Mouse (Mus musculus): ENCODE measurements around the gene Cfap44. TPM values are rescaled to one million over a fixed set of nuclear protein-coding genes. Genes with fewer than 3 reads are reported as not detected.
"Not testable (repeated sequence)": the region's sequence is repeated elsewhere in the genome, so short reads cannot be mapped to it uniquely, and the experiment has no call there.

Gene Cfap44
- polyA plus RNA-seq, 1 experiment = not detected

- no peaks in the 10 kb centered on the region for H3K36me3 ChIP-seq (ENCODE audit: control insufficient read depth, insufficient read depth)
- H3ac ChIP-seq (ENCODE audit: control insufficient read depth, insufficient read length) = no peak overlapping the region
- no peak for TF ChIP-seq REST (IDR thresholded peaks at IDR 0.05; ENCODE audit: insufficient read depth, insufficient read length)
- no peak for TF ChIP-seq CEBPB (IDR thresholded peaks at IDR 0.05; ENCODE audit: insufficient read depth, poor library complexity, severe bottlenecking)
- TF ChIP-seq SRF (IDR thresholded peaks at IDR 0.05; ENCODE audit: control insufficient read depth, insufficient read length, low read depth) = no peak
- TF ChIP-seq TCF3 (IDR thresholded peaks at IDR 0.05; ENCODE audit: insufficient read length, low read depth) = no peak
- no peak for TF ChIP-seq POLR2AphosphoS2 (IDR thresholded peaks at IDR 0.05; ENCODE audit: insufficient read length, low read depth)
- TF ChIP-seq MAX (IDR thresholded peaks at IDR 0.05; ENCODE audit: low read depth) = no peak
- TF ChIP-seq MYOD1 (IDR thresholded peaks at IDR 0.05; ENCODE audit: control insufficient read depth in 1 of 3, insufficient read length in 2 of 3, low read depth in 2 of 3) = no peak
- TF ChIP-seq E2F4 (IDR thresholded peaks at IDR 0.05; ENCODE audit: insufficient read depth) = no peak
- no peak for TF ChIP-seq TCF12 (IDR thresholded peaks at IDR 0.05; ENCODE audit: insufficient read depth, poor library complexity, severe bottlenecking)
- TF ChIP-seq POLR2A (IDR thresholded peaks at IDR 0.05; ENCODE audit: insufficient read length, low read depth) = no peak
- no peak for TF ChIP-seq MYOG (IDR thresholded peaks at IDR 0.05; ENCODE audit: control insufficient read depth in 1 of 3, insufficient read depth in 1 of 3, insufficient read length in 2 of 3, low read depth in 2 of 3)
- no peak for TF ChIP-seq USF1 (IDR thresholded peaks at IDR 0.05; ENCODE audit: low read depth)
- peaks cover 4% of the 10 kb centered on the region for H3K27me3 ChIP-seq (ENCODE audit: control insufficient read depth, insufficient read depth, insufficient read length)
- H3K4me2 ChIP-seq (ENCODE audit: low read depth) = no peak overlapping the region
- H3K4me3 ChIP-seq = no peak overlapping the region
- no peaks in the 10 kb centered on the region for H3K79me2 ChIP-seq (ENCODE audit: control insufficient read depth, insufficient read depth)
These were observed 40.3 kb downstream of the Cfap44 start for GRCm38 (mm10) chr16:44434931-44435330.

DNA sequence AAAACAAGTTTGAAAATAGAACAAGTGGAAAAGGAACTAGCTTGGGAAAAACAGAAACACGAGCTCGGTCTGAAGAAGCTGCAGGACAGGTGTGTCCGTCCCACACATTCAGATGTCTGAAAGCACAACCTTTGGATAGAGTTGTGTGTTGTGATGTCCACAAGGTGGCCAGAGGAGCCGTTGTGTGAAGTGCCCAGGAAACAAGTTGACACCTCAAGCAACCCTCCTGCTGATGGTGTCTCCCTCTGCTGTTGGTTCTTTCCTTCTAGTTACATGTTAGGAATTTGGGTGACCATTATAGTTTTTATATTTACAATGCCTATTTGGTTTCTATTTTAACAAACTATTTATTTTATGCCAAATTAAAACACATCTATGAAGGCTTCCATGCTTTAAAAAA lies 40.9 kb downstream of the Cfap44 start:
- no peak overlapping the region for H3ac ChIP-seq (ENCODE audit: control insufficient read depth, insufficient read length)
- no peaks in the 10 kb centered on the region for H3K36me3 ChIP-seq (ENCODE audit: control insufficient read depth, insufficient read depth)
- no peak overlapping the region for H3K4me2 ChIP-seq (ENCODE audit: low read depth)
- H3K27me3 ChIP-seq (ENCODE audit: control insufficient read depth, insufficient read depth, insufficient read length) = peaks cover 4% of the 10 kb centered on the region
- H3K4me3 ChIP-seq = no peak overlapping the region
- H3K79me2 ChIP-seq (ENCODE audit: control insufficient read depth, insufficient read depth) = no peaks in the 10 kb centered on the region
- TF ChIP-seq USF1 (IDR thresholded peaks at IDR 0.05; ENCODE audit: low read depth) (no peak), TCF12 (IDR thresholded peaks at IDR 0.05; ENCODE audit: insufficient read depth, poor library complexity, severe bottlenecking) (no peak)

GRCm38 (mm10) chr16:44441913-44442312 lies 47.3 kb downstream of the Cfap44 start:
- H3K79me2 ChIP-seq (ENCODE audit: control insufficient read depth, insufficient read depth); H3K27me3 ChIP-seq (ENCODE audit: control insufficient read depth, insufficient read depth, insufficient read length); H3ac ChIP-seq (ENCODE audit: control insufficient read depth, insufficient read length); H3K4me3 ChIP-seq; H3K36me3 ChIP-seq (ENCODE audit: control insufficient read depth, insufficient read depth); H3K4me2 ChIP-seq (ENCODE audit: low read depth): not testable (repeated sequence)

DNA sequence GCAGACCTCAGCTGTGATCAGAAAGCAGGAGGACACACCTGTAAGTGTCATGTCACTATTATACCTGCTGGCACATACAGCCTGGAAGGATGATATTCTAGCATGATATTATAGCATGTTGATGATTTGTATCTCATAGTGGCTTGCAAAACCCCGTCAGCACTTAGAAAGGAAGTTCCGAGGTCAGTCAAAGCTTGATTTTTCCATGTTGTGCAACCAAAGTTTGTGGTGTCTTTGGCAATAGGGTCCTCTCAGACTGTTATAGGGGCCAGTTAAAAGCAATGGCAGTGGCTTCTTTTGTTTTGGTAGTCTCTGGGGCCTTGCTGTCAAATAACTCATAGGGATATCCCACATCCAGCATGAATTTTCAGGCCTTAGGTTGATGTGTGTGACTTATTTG lies 63.3 kb downstream of the Cfap44 start:
- H3K4me2 ChIP-seq (ENCODE audit: low read depth) = no peak overlapping the region

DNA sequence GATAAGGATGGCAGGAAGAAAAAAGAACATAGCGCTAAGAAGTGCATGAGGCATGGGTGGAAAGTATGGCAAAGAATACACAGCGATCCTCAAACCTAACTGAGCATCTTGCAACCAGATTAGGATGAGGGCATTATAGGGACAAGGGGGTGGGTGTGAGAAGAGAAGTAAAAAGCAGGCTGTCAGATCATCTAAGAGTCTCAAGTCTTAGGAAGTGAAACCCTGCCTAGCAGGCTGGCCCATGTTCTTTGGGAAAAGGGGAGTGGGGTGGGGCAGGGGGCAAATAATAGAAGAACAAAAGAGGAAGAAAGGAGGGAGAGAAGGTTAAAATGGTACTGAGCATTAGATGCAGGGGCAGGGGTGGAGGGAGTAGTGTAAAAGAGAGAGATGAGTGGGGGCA lies 64.2 kb downstream of the Cfap44 start:
- Histone ChIP-seq H3K4me3 (no peak overlapping the region), H3K79me2 (ENCODE audit: control insufficient read depth, insufficient read depth) (no peaks in the 10 kb centered on the region), H3K27me3 (ENCODE audit: control insufficient read depth, insufficient read depth, insufficient read length) (no peaks in the 10 kb centered on the region), H3ac (ENCODE audit: control insufficient read depth, insufficient read length) (no peak overlapping the region), H3K4me2 (ENCODE audit: low read depth) (no peak overlapping the region), H3K36me3 (ENCODE audit: control insufficient read depth, insufficient read depth) (no peaks in the 10 kb centered on the region)
- TF ChIP-seq TCF12 (IDR thresholded peaks at IDR 0.05; ENCODE audit: insufficient read depth, poor library complexity, severe bottlenecking) (no peak), USF1 (IDR thresholded peaks at IDR 0.05; ENCODE audit: low read depth) (no peak), SRF (IDR thresholded peaks at IDR 0.05; ENCODE audit: control insufficient read depth, insufficient read length, low read depth) (no peak), CEBPB (IDR thresholded peaks at IDR 0.05; ENCODE audit: insufficient read depth, poor library complexity, severe bottlenecking) (no peak), POLR2AphosphoS2 (IDR thresholded peaks at IDR 0.05; ENCODE audit: insufficient read length, low read depth) (no peak), REST (IDR thresholded peaks at IDR 0.05; ENCODE audit: insufficient read depth, insufficient read length) (no peak), MAX (IDR thresholded peaks at IDR 0.05; ENCODE audit: low read depth) (no peak), TCF3 (IDR thresholded peaks at IDR 0.05; ENCODE audit: insufficient read length, low read depth) (no peak), MYOD1 (IDR thresholded peaks at IDR 0.05; ENCODE audit: control insufficient read depth in 1 of 3, insufficient read length in 2 of 3, low read depth in 2 of 3) (no peak), E2F4 (IDR thresholded peaks at IDR 0.05; ENCODE audit: insufficient read depth) (no peak), POLR2A (IDR thresholded peaks at IDR 0.05; ENCODE audit: insufficient read length, low read depth) (no peak), MYOG (IDR thresholded peaks at IDR 0.05; ENCODE audit: control insufficient read depth in 1 of 3, insufficient read depth in 1 of 3, insufficient read length in 2 of 3, low read depth in 2 of 3) (no peak)

More for the DNA sequence above, 63.3 kb downstream of the Cfap44 start:
- Histone ChIP-seq H3K36me3 (ENCODE audit: control insufficient read depth, insufficient read depth) (no peaks in the 10 kb centered on the region), H3K4me3 (no peak overlapping the region), H3K27me3 (ENCODE audit: control insufficient read depth, insufficient read depth, insufficient read length) (no peaks in the 10 kb centered on the region), H3ac (ENCODE audit: control insufficient read depth, insufficient read length) (no peak overlapping the region), H3K79me2 (ENCODE audit: control insufficient read depth, insufficient read depth) (no peaks in the 10 kb centered on the region)
- no peak for TF ChIP-seq CEBPB (IDR thresholded peaks at IDR 0.05; ENCODE audit: insufficient read depth, poor library complexity, severe bottlenecking)

GRCm38 (mm10) chr16:44460922-44461321 lies 66.3 kb downstream of the Cfap44 start:
- H3K27me3 ChIP-seq (ENCODE audit: control insufficient read depth, insufficient read depth, insufficient read length) = no peaks in the 10 kb centered on the region
- TF ChIP-seq MAX (IDR thresholded peaks at IDR 0.05; ENCODE audit: low read depth) = no peak
- no peak for TF ChIP-seq MYOG (IDR thresholded peaks at IDR 0.05; ENCODE audit: control insufficient read depth in 1 of 3, insufficient read depth in 1 of 3, insufficient read length in 2 of 3, low read depth in 2 of 3)
- no peak for TF ChIP-seq REST (IDR thresholded peaks at IDR 0.05; ENCODE audit: insufficient read depth, insufficient read length)
- H3ac ChIP-seq (ENCODE audit: control insufficient read depth, insufficient read length) = no peak overlapping the region
- H3K4me2 ChIP-seq (ENCODE audit: low read depth) = no peak overlapping the region
- no peaks in the 10 kb centered on the region for H3K79me2 ChIP-seq (ENCODE audit: control insufficient read depth, insufficient read depth)
- H3K36me3 ChIP-seq (ENCODE audit: control insufficient read depth, insufficient read depth) = no peaks in the 10 kb centered on the region
- H3K4me3 ChIP-seq = no peak overlapping the region
